29 mouse cellular contexts compared by ENCODE assay signal in genomic region chr6:8349060-8349670, GRCm38 (mm10).
DNase-seq lines count a peak whose midpoint lies in the region; ATAC-seq and TF ChIP-seq lines count a peak whose summit lies in the region.
"Had no signal": no experiment of that assay in that cellular context is flagged by ENCODE, and none has a peak within 500 bp of the region (broad histone marks: within the 10 kb centered on the region; RNA-seq: fewer than 3 reads in every experiment).

No protein-coding gene starts in this region.

- H3K27ac ChIP-seq in CH12.LX (ENCODE audit: insufficient read depth, low read depth): peak overlapping the region; percentile 28; the same call in 1 of the 2 replicates
- H3K27ac ChIP-seq in liver, embryonic 11.5 days (ENCODE audit: low read depth, low read length): no peak overlapping the region
- H3K27ac ChIP-seq in liver, postnatal 0 days (ENCODE audit: low read depth): no peak overlapping the region
- no peak overlapping the region for H3K27ac ChIP-seq in midbrain, embryonic 16.5 days (ENCODE audit: low read length)
- H3K27ac ChIP-seq: forebrain, embryonic 12.5 days; hindbrain, embryonic 10.5 days; limb, embryonic 12.5 days; lung, embryonic 15.5 days; midbrain, embryonic 12.5 days; neural tube, embryonic 13.5 days had no signal

- peak; percentile 86 for ATAC-seq in erythroblast, adult 5-6 weeks (replicated peaks; ENCODE audit: low FRiP score, poor library complexity, severe bottlenecking)
- ATAC-seq in liver, embryonic 11.5 days (replicated peaks; ENCODE audit: low FRiP score): peak; percentile 60; the same call in 1 of the 2 replicates
- peak; percentile 35 for ATAC-seq in liver, postnatal 0 days
- ATAC-seq in midbrain, embryonic 16.5 days: no peak
- ATAC-seq: hindbrain, embryonic 16.5 days; intestine, embryonic 16.5 days had no signal

- DNase-seq in CH12.LX (ENCODE audit: extremely low read depth): no peak
- no peak for DNase-seq in liver, embryonic 11.5 days (ENCODE audit: low spot score)
- DNase-seq in liver, postnatal 0 days: no peak
- DNase-seq in kidney, postnatal 4 days: no peak
- DNase-seq in frontal cortex, postnatal 10 days (ENCODE audit: low spot score in 2 of 2): no peak
- DNase-seq in gastrocnemius, postnatal 10 days: no peak
- DNase-seq: adrenal gland, postnatal 14 days; cerebellum, adult 11 months; cerebellum, adult 9-11 months; gastrocnemius, postnatal 14 days; heart, adult 11 months; kidney, postnatal 25 days; layer of hippocampus, postnatal 36 days; lung, postnatal 36 days; right cerebral cortex, adult 18-20 months; right cerebral cortex, postnatal 4 days; thymus, adult 2 months; thymus, postnatal 4 days had no signal

- peak overlapping the region in 2 of 3 experiments; percentile 39 to 53 for H3K4me3 ChIP-seq in CH12.LX (replicated peaks in 1 of 3; ENCODE audit: low read depth in 2 of 3, low read length in 2 of 3, poor library complexity in 1 of 3)
- no peak overlapping the region for H3K4me3 ChIP-seq in liver, embryonic 11.5 days (ENCODE audit: low read depth, low read length)
- H3K4me3 ChIP-seq in liver, postnatal 0 days (ENCODE audit: low read depth, low read length): no peak overlapping the region
- no peak overlapping the region for H3K4me3 ChIP-seq in midbrain, embryonic 16.5 days (ENCODE audit: low read depth, low read length)
- H3K4me3 ChIP-seq: forebrain, embryonic 12.5 days; hindbrain, embryonic 10.5 days; limb, embryonic 12.5 days; lung, embryonic 15.5 days; midbrain, embryonic 12.5 days; neural tube, embryonic 13.5 days had no signal

- no peak for TF ChIP-seq CTCF in CH12.LX (conservative IDR thresholded peaks at IDR 0.05 in 1 of 2, IDR thresholded peaks at IDR 0.05 in 1 of 2; ENCODE audit: low read depth in 2 of 2, low read length in 2 of 2)
- no peak for TF ChIP-seq CTCF in liver, postnatal 0 days (IDR thresholded peaks at IDR 0.05; ENCODE audit: low read depth)

- no peaks in the 10 kb centered on the region; the same call in none of the 2 replicates for H3K79me2 ChIP-seq in CH12.LX (replicated peaks; ENCODE audit: control insufficient read depth, extremely low read depth, insufficient read depth, poor library complexity, severe bottlenecking)

- in situ Hi-C loops in CH12.LX (cut with MboI; ENCODE audit: low pct_ligation_motif_present, low pct_unique_long_range_greater_than_20kb, low sequenced_read_pairs): loop anchor here (25.0 kb wide), 1 partner anchor 388 kb away; no protein-coding TSS in a partner anchor

- H3K27me3 ChIP-seq in CH12.LX (replicated peaks): no peaks in the 10 kb centered on the region
- no peaks in the 10 kb centered on the region for H3K27me3 ChIP-seq in liver, embryonic 11.5 days (replicated peaks; ENCODE audit: control insufficient read depth, insufficient read depth, low read length)
- no peaks in the 10 kb centered on the region for H3K27me3 ChIP-seq in liver, postnatal 0 days (ENCODE audit: insufficient read depth, low read length)
- H3K27me3 ChIP-seq in midbrain, embryonic 16.5 days (ENCODE audit: control insufficient read depth, insufficient read depth, low read depth, low read length): no peaks in the 10 kb centered on the region
- H3K27me3 ChIP-seq: forebrain, embryonic 12.5 days; limb, embryonic 12.5 days; lung, embryonic 15.5 days; midbrain, embryonic 12.5 days; neural tube, embryonic 13.5 days had no signal

- TF ChIP-seq POLR2A in CH12.LX (IDR thresholded peaks at IDR 0.05; ENCODE audit: low read depth, low read length): no peak

- peak overlapping the region; percentile 75 for H3K9ac ChIP-seq in CH12.LX (ENCODE audit: insufficient read depth, low read depth)
- no peak overlapping the region for H3K9ac ChIP-seq in liver, embryonic 11.5 days (ENCODE audit: low read depth, low read length)
- H3K9ac ChIP-seq in liver, postnatal 0 days (replicated peaks): no peak overlapping the region
- H3K9ac ChIP-seq in midbrain, embryonic 16.5 days (ENCODE audit: low read depth, low read length): no peak overlapping the region
- H3K9ac ChIP-seq: forebrain, embryonic 12.5 days; limb, embryonic 12.5 days; lung, embryonic 15.5 days; midbrain, embryonic 12.5 days; neural tube, embryonic 13.5 days had no signal

- H3K4me2 ChIP-seq in CH12.LX (ENCODE audit: insufficient read depth, low read depth, poor library complexity, severe bottlenecking): peak overlapping the region; percentile 64
- no peak overlapping the region for H3K4me2 ChIP-seq in liver, embryonic 11.5 days
- peak overlapping the region; percentile 50 for H3K4me2 ChIP-seq in liver, postnatal 0 days (ENCODE audit: low read depth, low read length)
- no peak overlapping the region for H3K4me2 ChIP-seq in midbrain, embryonic 16.5 days (ENCODE audit: low read length)
- H3K4me2 ChIP-seq: forebrain, embryonic 12.5 days; heart, embryonic 11.5 days; limb, embryonic 12.5 days; lung, embryonic 15.5 days; midbrain, embryonic 12.5 days; neural tube, embryonic 13.5 days had no signal

- H3K36me3 ChIP-seq in CH12.LX (replicated peaks in 1 of 2; ENCODE audit: control insufficient read depth in 1 of 2, insufficient read depth in 1 of 2, low read length in 1 of 2): no peaks in the 10 kb centered on the region
- no peaks in the 10 kb centered on the region for H3K36me3 ChIP-seq in liver, embryonic 11.5 days (ENCODE audit: control insufficient read depth, insufficient read depth, low read length)
- no peaks in the 10 kb centered on the region for H3K36me3 ChIP-seq in liver, postnatal 0 days (replicated peaks; ENCODE audit: insufficient read depth, low read length)
- no peaks in the 10 kb centered on the region for H3K36me3 ChIP-seq in midbrain, embryonic 16.5 days (ENCODE audit: control insufficient read depth, insufficient read depth, low read length)
- H3K36me3 ChIP-seq: forebrain, embryonic 12.5 days; hindbrain, embryonic 10.5 days; limb, embryonic 12.5 days; lung, embryonic 15.5 days; midbrain, embryonic 12.5 days; neural tube, embryonic 13.5 days had no signal

- H3K4me1 ChIP-seq in CH12.LX (ENCODE audit: control insufficient read depth in 1 of 2, insufficient read depth in 2 of 2): peaks cover 14 to 55% of the 10 kb centered on the region in 2 experiments
- no peaks in the 10 kb centered on the region for H3K4me1 ChIP-seq in liver, embryonic 11.5 days (replicated peaks; ENCODE audit: control insufficient read depth, insufficient read depth, low read length)
- H3K4me1 ChIP-seq in liver, postnatal 0 days (ENCODE audit: insufficient read depth): peaks cover 20% of the 10 kb centered on the region
- peaks cover 14% of the 10 kb centered on the region for H3K4me1 ChIP-seq in midbrain, embryonic 16.5 days (ENCODE audit: control insufficient read depth, insufficient read depth, low read length)
- H3K4me1 ChIP-seq: hindbrain, embryonic 10.5 days had no signal

- no peaks in the 10 kb centered on the region for H3K9me3 ChIP-seq in CH12.LX (replicated peaks; ENCODE audit: low read length)
- H3K9me3 ChIP-seq in liver, embryonic 11.5 days (ENCODE audit: control insufficient read depth, low read length): no peaks in the 10 kb centered on the region
- H3K9me3 ChIP-seq in liver, postnatal 0 days (ENCODE audit: low read length): no peaks in the 10 kb centered on the region
- H3K9me3 ChIP-seq in midbrain, embryonic 16.5 days (replicated peaks; ENCODE audit: control insufficient read depth, low read length, poor library complexity, severe bottlenecking): no peaks in the 10 kb centered on the region
- H3K9me3 ChIP-seq: forebrain, embryonic 12.5 days; hindbrain, embryonic 10.5 days; limb, embryonic 12.5 days; lung, embryonic 15.5 days; midbrain, embryonic 12.5 days; neural tube, embryonic 13.5 days had no signal

- dilution Hi-C loops in CH12.LX (cut with MboI; ENCODE audit: extremely low pct_ligation_motif_present, extremely low pct_unique_long_range_greater_than_20kb, low sequenced_read_pairs): no loop called here

- 66% methylated on average over 2 of the region's 2 CpGs for WGBS in liver, embryonic 11.5 days
- 57% methylated on average over 2 of the region's 2 CpGs for WGBS in liver, postnatal 0 days (ENCODE audit: insufficient replicate concordance)
- 90% methylated on average over 2 of the region's 2 CpGs for WGBS in midbrain, embryonic 16.5 days

- TF ChIP-seq EP300 in CH12.LX (IDR thresholded peaks at IDR 0.05; ENCODE audit: low read length): no peak
- TF ChIP-seq EP300 in liver, postnatal 0 days (IDR thresholded peaks at IDR 0.05; ENCODE audit: low read depth): peak; percentile 41; the same call in 1 of the 2 replicates

- no peak for TF ChIP-seq RAD21 in CH12.LX (IDR thresholded peaks at IDR 0.05; ENCODE audit: low read depth, low read length)

TF ChIP-seq in CH12.LX, 34 proteins besides CTCF, POLR2A, EP300 and RAD21:
- TF ChIP-seq MXI1 (IDR thresholded peaks at IDR 0.05; ENCODE audit: low read depth, low read length) (peak; percentile 26; the same call in 1 of the 2 replicates), E2F4 (IDR thresholded peaks at IDR 0.05; ENCODE audit: insufficient replicate concordance, low read depth, low read length) (no peak), ETS1 (conservative IDR thresholded peaks at IDR 0.05; ENCODE audit: low read depth, low read length) (peak; percentile 21; the same call in 1 of the 2 replicates)
TF ChIP-seq in CH12.LX: peak in this region for 2.

Comparison
In these comparisons a context has a peak if more than half of its experiments do, and no peak if none do; other contexts are left out.
1. H3K4me2 ChIP-seq: peak in CH12.LX (single experiment) and liver, postnatal 0 days (single experiment); none in liver, embryonic 11.5 days (single experiment) and midbrain, embryonic 16.5 days (single experiment).
2. H3K4me3 ChIP-seq: peak in CH12.LX (2 of 3); none in liver, embryonic 11.5 days (single experiment), liver, postnatal 0 days (single experiment) and midbrain, embryonic 16.5 days (single experiment).